Mouse (Mus musculus) liver, embryonic 14.5 days (tissue): Measurements from ENCODE around the gene Tada2a. TPM values are rescaled to one million over a fixed set of nuclear protein-coding genes. Genes with fewer than 3 reads are reported as not detected.

Experiments
- ATAC-seq: fragments of 200-750 bp; cut with Nextera tagmentation; 2 replicates; pipeline ENCODE4 v1.8.0; 2017; ENCODE audit warnings: moderate number of reproducible peaks, mild to moderate bottlenecking, moderate library complexity; ENCODE audit not compliant: insufficient read depth
- DNase-seq, 3 experiments: peaks; one replicate each; pipeline ENCODE4 v3.0.0-alpha.2; 2012 to 2013; ENCODE audit warnings: low read depth in 3 of 3, low spot score in 3 of 3
- H3K27ac ChIP-seq: fragments of 300-500 bp; sonication (generic); 2 replicates; pipeline ENCODE4 v1.5.1; 2014; ENCODE audit warnings: moderate library complexity, mild to moderate bottlenecking, control low read depth, inconsistent platforms
- H3K27me3 ChIP-seq: fragments of 300-500 bp; sonication (generic); 2 replicates; pipeline ENCODE4 v1.6.1; 2014; ENCODE audit warnings: mild to moderate bottlenecking, low read length, moderate library complexity; ENCODE audit not compliant: control insufficient read depth, insufficient read depth
- H3K36me3 ChIP-seq: fragments of 300-500 bp; sonication (generic); replicated peaks from 2 replicates; pipeline ENCODE4 v1.6.1; 2014; ENCODE audit warnings: low read depth; ENCODE audit not compliant: control insufficient read depth, insufficient read depth
- H3K4me1 ChIP-seq, 2 experiments: fragments of 200-500 bp in 1 of 2; fragments of 300-500 bp in 1 of 2; sonication (generic) in 1 of 2; replicated peaks; 2 replicates each; pipeline ENCODE4 v1.6.1; 2012 to 2014; ENCODE audit warnings: antibody characterized with exemption in 1 of 2, inconsistent platforms in 1 of 2, low read length in 1 of 2; ENCODE audit not compliant: control insufficient read depth in 2 of 2, insufficient read depth in 2 of 2
- H3K4me2 ChIP-seq: fragments of 300-500 bp; sonication (generic); 2 replicates; pipeline ENCODE4 v1.6.1; 2014; ENCODE audit warnings: low read depth, mild to moderate bottlenecking, control low read depth, moderate library complexity
- H3K4me3 ChIP-seq, 2 experiments: fragments of 200-500 bp in 1 of 2; fragments of 300-500 bp in 1 of 2; sonication (generic) in 1 of 2; 2 replicates each; pipeline ENCODE4 v1.5.1; 2012 to 2014; ENCODE audit warnings: low read depth in 2 of 2, low read length in 2 of 2, mild to moderate bottlenecking in 2 of 2, control low read depth in 1 of 2, inconsistent platforms in 1 of 2, moderate library complexity in 1 of 2; ENCODE audit not compliant: insufficient read depth in 1 of 2
- H3K9ac ChIP-seq: fragments of 300-500 bp; sonication (generic); replicated peaks from 2 replicates; pipeline ENCODE4 v1.6.1; 2014; ENCODE audit warnings: mild to moderate bottlenecking, control low read depth, moderate library complexity
- H3K9me3 ChIP-seq: fragments of 300-500 bp; sonication (generic); 2 replicates; pipeline ENCODE4 v1.6.1; 2016; ENCODE audit warnings: low read length, mixed read lengths; ENCODE audit not compliant: control insufficient read depth
- CTCF ChIP-seq: IDR thresholded peaks from 2 replicates; pipeline ENCODE4 v1.5.1; 2016; ENCODE audit warnings: antibody characterized with exemption, low read depth, control low read depth
- EP300 ChIP-seq: IDR thresholded peaks from 2 replicates; pipeline ENCODE4 v1.6.1; 2016; ENCODE audit warnings: antibody characterized with exemption, low read depth
- WGBS: fragments of 180-500 bp; shearing (Covaris S2); extraction: QIAGEN DNeasy Blood & Tissue Kit; methylation state at CpG from one replicate; pipeline ENCODE4 v1.1.7; 2014; ENCODE audit not compliant: insufficient replicate concordance; 5-methylcytosine and 5-hydroxymethylcytosine counted together
- polyA plus RNA-seq, 2 experiments: library from polyadenylated mRNA; depleted of rRNA in 1 of 2; stranded (reverse) in 1 of 2; unstranded in 1 of 2; fragments of >200 nt; fragmentation: Nextera tagmentation in 1 of 2; extraction: Ambion mirVana in 1 of 2; gene quantifications; 2 replicates each; pipeline versions ENCODE4 v1.2.1 to v1.2.3; 2012 to 2014

The Tada2a gene
- polyA plus RNA-seq, 2 experiments, result 9.0 to 9.6 TPM

- Histone ChIP-seq H3K36me3 (peaks cover 7% of the 10 kb centered on the region), H3K27me3 (no peaks in the 10 kb centered on the region; the same call in 1 of the 2 replicates), H3K4me3 (peak overlapping the region; percentile 34 to 86), H3K4me1 (0 out of 4 replicates have a peak, but pooled peaks cover 0 to 2% of the 10 kb centered on the region in 2 experiments), H3K9ac (no peak overlapping the region; the same call in 1 of the 2 replicates), H3K4me2 (peak overlapping the region; percentile 86), H3K27ac (no peak overlapping the region), H3K9me3 (no peaks in the 10 kb centered on the region)
- DNase-seq (no peak), ATAC-seq (no peak; the same call in 1 of the 2 replicates)
- WGBS, result 10% methylated on average over 11 of the region's 11 CpGs
- TF ChIP-seq CTCF, result no peak
- TF ChIP-seq EP300, result no peak
Observed at GRCm38 (mm10) chr11:84129799-84130185, 392 bp upstream of the Tada2a start.

DNA sequence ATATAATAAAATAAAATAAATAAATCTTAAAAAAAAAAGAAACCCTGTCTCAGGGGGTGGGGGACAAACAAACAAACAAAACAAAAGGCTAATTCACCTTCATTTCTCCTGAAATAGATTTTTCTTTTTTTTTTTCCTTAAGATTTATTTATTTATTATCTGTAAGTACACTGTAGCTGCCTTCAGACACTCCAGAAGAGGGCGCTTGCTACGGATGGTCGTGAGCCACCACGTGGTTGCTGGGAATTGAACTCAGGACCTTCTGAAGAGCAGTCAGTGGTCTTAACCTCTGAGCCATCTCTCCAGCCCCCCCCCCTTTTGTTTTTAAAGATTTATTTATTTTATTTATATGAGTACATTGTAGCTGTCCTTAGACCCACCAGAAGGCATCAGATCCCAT is 1.4 kb downstream of the Tada2a start:
- Histone ChIP-seq H3K4me1 (0 out of 4 replicates have a peak, but pooled peaks cover 0 to 2% of the 10 kb centered on the region in 2 experiments), H3K27ac (no peak overlapping the region), H3K36me3 (peaks cover 7% of the 10 kb centered on the region), H3K4me2 (no peak overlapping the region), H3K4me3 (no peak overlapping the region; a peak in 1 of 4 replicates), H3K9me3 (no peaks in the 10 kb centered on the region), H3K9ac (no peak overlapping the region), H3K27me3 (no peaks in the 10 kb centered on the region; the same call in 1 of the 2 replicates)
- 69% methylated on average over 4 of the region's 4 CpGs for WGBS
- DNase-seq, result no peak
- no peak for ATAC-seq
- TF ChIP-seq CTCF (no peak), EP300 (no peak)

- DNase-seq, result no peak
- Histone ChIP-seq H3K36me3 (peaks cover 9% of the 10 kb centered on the region), H3K27ac (no peak overlapping the region), H3K4me1 (peaks cover 0 to 3% of the 10 kb centered on the region in 2 experiments; a peak in 1 of 4 replicates), H3K4me2 (no peak overlapping the region), H3K9me3 (no peaks in the 10 kb centered on the region), H3K9ac (no peak overlapping the region), H3K4me3 (no peak overlapping the region), H3K27me3 (no peaks in the 10 kb centered on the region)
- TF ChIP-seq CTCF (no peak), EP300 (no peak)
- no peak for ATAC-seq
- 71% methylated on average over 12 of the region's 12 CpGs for WGBS
Observed at GRCm38 (mm10) chr11:84121051-84121956, 8.1 kb downstream of the Tada2a start.

DNA sequence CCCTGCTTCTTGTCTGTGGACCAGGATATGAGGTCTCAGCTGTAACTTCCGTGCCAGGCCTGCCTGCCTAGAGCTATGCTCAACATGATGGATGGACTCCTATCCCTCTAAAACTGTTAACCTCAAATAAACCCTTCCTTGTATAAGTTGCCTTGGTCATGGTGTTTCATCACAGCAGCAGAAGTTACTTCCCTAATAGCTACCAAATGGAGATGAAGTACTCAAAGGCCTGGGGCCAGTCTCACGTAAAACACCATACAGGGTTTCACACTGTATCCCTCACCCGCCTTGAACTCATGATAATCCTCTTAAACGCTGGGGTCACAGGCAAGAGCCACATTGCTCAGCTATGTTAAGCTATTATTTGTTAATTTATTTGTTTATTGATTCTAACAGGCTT is 12.0 kb downstream of the Tada2a start:
- no peak for TF ChIP-seq CTCF
- Histone ChIP-seq H3K9me3 (no peaks in the 10 kb centered on the region), H3K9ac (no peak overlapping the region), H3K4me2 (no peak overlapping the region), H3K36me3 (peaks cover 11% of the 10 kb centered on the region), H3K4me1 (peaks cover 0 to 3% of the 10 kb centered on the region in 2 experiments; a peak in 1 of 4 replicates), H3K27ac (no peak overlapping the region), H3K27me3 (no peaks in the 10 kb centered on the region), H3K4me3 (no peak overlapping the region)
- DNase-seq (no peak), ATAC-seq (no peak)
- WGBS, result 69% methylated on average over 4 of the region's 4 CpGs

- H3K4me1 ChIP-seq, result no peaks in the 10 kb centered on the region
- no peak overlapping the region for H3K4me2 ChIP-seq
- TF ChIP-seq EP300 (no peak), CTCF (peak; percentile 39)
- no peaks in the 10 kb centered on the region for H3K9me3 ChIP-seq
- no peak overlapping the region for H3K27ac ChIP-seq
- no peaks in the 10 kb centered on the region for H3K27me3 ChIP-seq
- no peak for DNase-seq
- no peak overlapping the region for H3K4me3 ChIP-seq
- ATAC-seq, result no peak
- no peak overlapping the region for H3K9ac ChIP-seq
- H3K36me3 ChIP-seq, result peaks cover 11% of the 10 kb centered on the region
- 62% methylated on average over 2 of the region's 2 CpGs for WGBS
Observed at GRCm38 (mm10) chr11:84116221-84116620, 13.2 kb downstream of the Tada2a start.
